Mouse (Mus musculus): ENCODE measurements around the gene Nlrp4c. TPM values are rescaled to one million over a fixed set of nuclear protein-coding genes. Genes with fewer than 3 reads are reported as not detected.

Gene Nlrp4c
- polyA plus RNA-seq, 1 experiment, result not detected

DNA sequence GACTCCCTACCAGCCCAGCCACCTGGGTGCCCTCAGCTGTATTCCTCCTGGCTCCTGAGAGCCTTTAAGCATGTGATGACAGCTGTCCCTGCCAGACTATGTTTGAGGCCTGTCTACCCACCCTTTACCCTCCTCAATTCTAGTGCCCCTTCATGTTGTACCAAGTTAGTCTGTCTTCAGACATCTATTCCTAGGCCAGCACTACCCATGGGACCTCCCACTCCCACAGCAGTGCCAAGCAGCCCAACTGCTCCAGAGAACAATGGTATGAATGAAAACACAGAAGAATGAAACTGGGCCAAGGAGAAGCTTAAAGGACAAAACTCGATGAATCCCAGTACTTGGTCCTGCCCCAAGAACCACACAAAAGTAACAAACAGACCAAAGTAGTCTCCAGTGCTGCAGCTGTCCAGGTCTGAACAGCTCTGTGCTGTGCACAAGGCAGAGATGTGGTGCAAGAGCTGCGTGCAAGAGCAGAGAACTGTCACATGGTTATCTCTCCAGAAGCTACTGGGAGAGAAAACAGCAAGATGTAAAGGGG lies 99.1 kb downstream of the Nlrp4c start:
- peaks cover 27% of the 10 kb centered on the region for H3K36me3 ChIP-seq (ENCODE audit: control insufficient read depth)
- no peaks in the 10 kb centered on the region for H3K27me3 ChIP-seq (ENCODE audit: control insufficient read depth)
- H3K4me3 ChIP-seq (replicated peaks), result no peak overlapping the region
- H3K9me3 ChIP-seq (ENCODE audit: control insufficient read depth, low read length), result no peaks in the 10 kb centered on the region
- H3K4me1 ChIP-seq (ENCODE audit: control insufficient read depth), result peaks cover 37% of the 10 kb centered on the region
- no peak for TF ChIP-seq TAL1 (IDR thresholded peaks at IDR 0.05; ENCODE audit: low read length)
- no peak for TF ChIP-seq GATA1 (IDR thresholded peaks at IDR 0.05; ENCODE audit: low read length)

DNA sequence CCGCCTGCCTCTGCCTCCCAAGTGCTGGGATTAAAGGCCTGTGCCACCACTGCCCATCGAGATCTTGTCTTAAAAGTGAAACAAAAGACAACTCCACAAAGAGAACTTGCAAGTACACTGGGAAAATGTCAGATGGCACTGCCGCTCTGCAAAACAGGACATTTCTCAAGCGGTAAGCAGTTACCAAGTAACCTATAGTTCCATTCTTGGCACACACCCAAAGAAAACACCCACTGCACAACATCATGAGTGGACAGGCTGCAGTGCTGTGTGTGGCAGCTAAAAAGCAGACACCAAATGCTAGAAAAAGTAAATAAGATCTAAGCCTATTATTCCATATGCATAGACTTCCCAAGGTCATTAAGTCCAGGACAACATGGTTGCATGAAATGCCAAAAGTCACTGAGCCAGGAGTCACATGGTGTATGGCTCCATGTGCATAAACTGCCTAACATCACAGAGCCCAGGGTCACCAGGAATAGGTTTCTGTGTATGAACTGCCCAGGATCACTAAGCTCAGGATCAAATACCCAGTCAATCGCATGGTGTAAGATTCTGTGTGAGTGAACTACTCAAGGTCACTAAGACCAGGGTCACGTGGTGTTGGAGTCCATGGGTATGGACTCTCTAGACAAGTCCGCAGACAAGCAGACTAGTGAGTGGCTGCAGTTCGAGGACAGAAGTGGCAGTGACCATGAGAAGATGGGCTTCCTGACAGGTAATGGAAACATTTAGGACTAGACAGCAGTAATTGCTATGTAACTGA lies 100.6 kb downstream of the Nlrp4c start:
- Histone ChIP-seq H3K9me3 (ENCODE audit: control insufficient read depth, low read length) (no peaks in the 10 kb centered on the region), H3K27me3 (ENCODE audit: control insufficient read depth) (no peaks in the 10 kb centered on the region), H3K4me1 (ENCODE audit: control insufficient read depth) (peaks cover 40% of the 10 kb centered on the region), H3K4me3 (replicated peaks) (no peak overlapping the region), H3K36me3 (ENCODE audit: control insufficient read depth) (peaks cover 16% of the 10 kb centered on the region)
- TF ChIP-seq GATA1 (IDR thresholded peaks at IDR 0.05; ENCODE audit: low read length), result no peak

DNA sequence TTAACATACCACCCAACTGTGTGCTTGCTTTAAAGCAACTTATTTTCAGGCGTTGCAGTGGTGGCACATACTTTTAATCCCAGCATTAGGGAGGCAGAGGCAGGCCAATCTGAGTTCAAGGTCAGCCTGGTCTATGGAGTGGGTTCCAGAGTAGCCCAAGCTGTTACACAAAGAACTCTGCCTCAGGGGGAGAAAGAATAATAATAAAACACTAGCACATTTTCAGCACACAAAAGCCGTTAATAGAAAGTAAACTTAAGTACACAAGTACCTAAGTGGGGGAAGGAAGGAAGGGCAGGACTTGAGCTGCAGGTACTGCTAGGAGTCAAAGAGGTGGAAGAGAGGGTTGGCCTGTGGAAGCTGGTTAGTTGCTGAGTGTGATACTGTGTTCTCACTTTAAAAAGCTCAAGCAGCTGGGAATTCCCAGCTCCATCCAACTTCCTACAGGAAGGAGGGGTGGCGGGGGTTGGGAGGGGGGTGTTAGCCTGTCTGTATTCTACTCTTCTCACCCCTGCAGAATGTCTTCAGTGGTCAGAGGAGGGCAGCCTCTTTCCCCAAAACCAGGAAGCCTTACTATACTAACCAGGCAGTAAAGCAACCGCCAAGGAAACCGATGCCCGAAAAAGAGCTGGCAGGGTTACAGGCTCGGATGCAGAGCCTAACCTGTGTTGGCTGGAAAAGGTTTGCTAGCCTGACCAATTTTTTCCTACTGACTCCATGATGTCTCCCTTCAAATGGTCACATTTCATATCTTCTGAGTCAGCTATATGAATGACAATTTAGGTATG lies 101.4 kb downstream of the Nlrp4c start:
- peaks cover 42% of the 10 kb centered on the region for H3K4me1 ChIP-seq (ENCODE audit: control insufficient read depth)
- H3K27me3 ChIP-seq (ENCODE audit: control insufficient read depth), result no peaks in the 10 kb centered on the region
- H3K4me3 ChIP-seq (replicated peaks), result no peak overlapping the region
- H3K36me3 ChIP-seq (ENCODE audit: control insufficient read depth), result peaks cover 12% of the 10 kb centered on the region
- no peaks in the 10 kb centered on the region for H3K9me3 ChIP-seq (ENCODE audit: control insufficient read depth, low read length)
- TF ChIP-seq GATA1 (IDR thresholded peaks at IDR 0.05; ENCODE audit: low read length), result no peak
- TF ChIP-seq TAL1 (IDR thresholded peaks at IDR 0.05; ENCODE audit: low read length), result no peak

DNA sequence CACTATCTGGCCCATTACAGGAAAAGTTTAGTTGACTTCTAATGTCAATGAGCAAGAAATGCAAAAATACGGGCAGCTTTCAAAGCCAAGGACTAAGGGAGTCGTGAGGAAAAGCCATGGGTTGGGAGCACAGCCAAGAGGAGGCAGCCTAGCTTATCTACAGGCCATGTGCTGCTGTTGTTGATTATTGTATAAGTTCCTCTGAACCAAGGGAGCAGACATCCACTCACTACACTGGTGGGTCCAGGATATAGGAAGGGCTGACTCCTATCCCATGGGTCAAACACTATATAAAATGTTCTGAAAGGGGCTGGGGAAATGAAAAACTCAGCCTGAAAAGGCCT lies 102.0 kb downstream of the Nlrp4c start:
- H3K4me1 ChIP-seq (ENCODE audit: control insufficient read depth), result peaks cover 44% of the 10 kb centered on the region
- no peaks in the 10 kb centered on the region for H3K27me3 ChIP-seq (ENCODE audit: control insufficient read depth)
- H3K36me3 ChIP-seq (ENCODE audit: control insufficient read depth), result peaks cover 7% of the 10 kb centered on the region
- TF ChIP-seq GATA1 (IDR thresholded peaks at IDR 0.05; ENCODE audit: low read length), result no peak
- no peak for TF ChIP-seq TAL1 (IDR thresholded peaks at IDR 0.05; ENCODE audit: low read length)
- no peak overlapping the region for H3K4me3 ChIP-seq (replicated peaks)
- no peaks in the 10 kb centered on the region for H3K9me3 ChIP-seq (ENCODE audit: control insufficient read depth, low read length)

GRCm38 (mm10) chr7:6147688-6148087 lies 102.7 kb downstream of the Nlrp4c start:
- Histone ChIP-seq H3K27me3 (ENCODE audit: control insufficient read depth) (no peaks in the 10 kb centered on the region), H3K4me1 (ENCODE audit: control insufficient read depth) (peaks cover 48% of the 10 kb centered on the region), H3K9me3 (ENCODE audit: control insufficient read depth, low read length) (no peaks in the 10 kb centered on the region), H3K36me3 (ENCODE audit: control insufficient read depth) (peaks cover 4% of the 10 kb centered on the region), H3K4me3 (replicated peaks) (no peak overlapping the region)
- TF ChIP-seq TAL1 (IDR thresholded peaks at IDR 0.05; ENCODE audit: low read length), result no peak
- TF ChIP-seq GATA1 (IDR thresholded peaks at IDR 0.05; ENCODE audit: low read length), result no peak

- Histone ChIP-seq H3K4me3 (replicated peaks) (no peak overlapping the region), H3K27me3 (ENCODE audit: control insufficient read depth) (no peaks in the 10 kb centered on the region), H3K9me3 (ENCODE audit: control insufficient read depth, low read length) (no peaks in the 10 kb centered on the region), H3K4me1 (ENCODE audit: control insufficient read depth) (peaks cover 59% of the 10 kb centered on the region), H3K36me3 (ENCODE audit: control insufficient read depth) (no peaks in the 10 kb centered on the region; the same call in none of the 2 replicates)
- TF ChIP-seq GATA1 (IDR thresholded peaks at IDR 0.05; ENCODE audit: low read length) (no peak), TAL1 (IDR thresholded peaks at IDR 0.05; ENCODE audit: low read length) (no peak)
These were observed 106.3 kb downstream of the Nlrp4c start for GRCm38 (mm10) chr7:6151266-6151665.

GRCm38 (mm10) chr7:6152036-6152435 lies 107.1 kb downstream of the Nlrp4c start:
- no peaks in the 10 kb centered on the region for H3K9me3 ChIP-seq (ENCODE audit: control insufficient read depth, low read length)

GRCm38 (mm10) chr7:6153131-6153530 lies 108.2 kb downstream of the Nlrp4c start:
- Histone ChIP-seq H3K27me3 (ENCODE audit: control insufficient read depth) (no peaks in the 10 kb centered on the region), H3K4me3 (replicated peaks) (no peak overlapping the region), H3K9me3 (ENCODE audit: control insufficient read depth, low read length) (no peaks in the 10 kb centered on the region), H3K36me3 (ENCODE audit: control insufficient read depth) (no peaks in the 10 kb centered on the region; the same call in none of the 2 replicates), H3K4me1 (ENCODE audit: control insufficient read depth) (peaks cover 64% of the 10 kb centered on the region)
- TF ChIP-seq GATA1 (IDR thresholded peaks at IDR 0.05; ENCODE audit: low read length) (0 out of 2 replicates have a peak, but pooled peaks have one; percentile 23), TAL1 (IDR thresholded peaks at IDR 0.05; ENCODE audit: low read length) (no peak)

More at GRCm38 (mm10) chr7:6152036-6152435, 107.1 kb downstream of the Nlrp4c start:
- H3K4me3 ChIP-seq (replicated peaks), result no peak overlapping the region
- no peak for TF ChIP-seq GATA1 (IDR thresholded peaks at IDR 0.05; ENCODE audit: low read length)
- TF ChIP-seq TAL1 (IDR thresholded peaks at IDR 0.05; ENCODE audit: low read length), result no peak
- H3K27me3 ChIP-seq (ENCODE audit: control insufficient read depth), result no peaks in the 10 kb centered on the region
- H3K4me1 ChIP-seq (ENCODE audit: control insufficient read depth), result peaks cover 63% of the 10 kb centered on the region
- H3K36me3 ChIP-seq (ENCODE audit: control insufficient read depth), result no peaks in the 10 kb centered on the region; the same call in none of the 2 replicates

DNA sequence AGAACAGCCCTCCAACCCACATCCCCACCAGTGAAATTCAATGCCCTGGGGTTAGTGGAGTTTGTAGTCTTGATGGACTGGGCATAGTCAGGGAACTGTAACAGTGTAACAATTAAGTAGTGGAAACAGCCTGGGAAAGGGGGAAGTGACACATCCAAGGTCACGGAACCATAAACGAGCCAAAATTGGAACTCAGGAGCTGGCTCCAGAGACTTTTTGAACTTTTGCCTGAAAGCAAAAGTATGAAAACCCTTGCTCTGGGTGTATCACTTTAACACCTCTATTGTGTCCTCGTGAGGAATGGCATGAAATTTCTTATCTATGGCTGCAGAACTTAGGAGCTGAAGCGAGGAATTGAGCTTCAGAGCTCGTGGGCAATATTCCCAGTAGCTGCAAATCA lies 109.2 kb downstream of the Nlrp4c start:
- no peaks in the 10 kb centered on the region for H3K27me3 ChIP-seq (ENCODE audit: control insufficient read depth)
- no peaks in the 10 kb centered on the region for H3K9me3 ChIP-seq (ENCODE audit: control insufficient read depth, low read length)
- no peaks in the 10 kb centered on the region; the same call in none of the 2 replicates for H3K36me3 ChIP-seq (ENCODE audit: control insufficient read depth)
- H3K4me3 ChIP-seq (replicated peaks), result peak overlapping the region; percentile 94
- TF ChIP-seq TAL1 (IDR thresholded peaks at IDR 0.05; ENCODE audit: low read length), result no peak
- H3K4me1 ChIP-seq (ENCODE audit: control insufficient read depth), result peaks cover 56% of the 10 kb centered on the region

Other genes with a start within 250 kb of the Nlrp4c start
- gene Vmn1r63, start 239.7 kb upstream of the Nlrp4c start, polyA plus RNA-seq (2012), result not detected in 2 replicates
- not detected in 2 replicates for gene Vmn1r64, start 160.6 kb upstream of the Nlrp4c start, polyA plus RNA-seq (2012)
- not detected in 2 replicates for gene Vmn1r65, start 34.2 kb upstream of the Nlrp4c start, polyA plus RNA-seq (2012)
- 0.85 and 2.6 TPM in 2 replicates for gene Zfp787, start 110.8 kb downstream of the Nlrp4c start, polyA plus RNA-seq (2012)
- gene Zfp444, start 127.1 kb downstream of the Nlrp4c start, polyA plus RNA-seq (2012), result 1.7 and 1.8 TPM in 2 replicates
- not detected in 2 replicates for gene Galp, start 151.9 kb downstream of the Nlrp4c start, polyA plus RNA-seq (2012)
- not detected in 2 replicates for gene Zscan5b, start 177.1 kb downstream of the Nlrp4c start, polyA plus RNA-seq (2012)
- gene Epp13, start 207.5 kb downstream of the Nlrp4c start, polyA plus RNA-seq (2012), result not detected in 2 replicates
- 0.06 and 0.07 TPM in 2 replicates for gene Zfp667, start 241.4 kb downstream of the Nlrp4c start, polyA plus RNA-seq (2012)

All from erythroblast, embryonic 14.5 days (primary cell).